Mouse (Mus musculus): ENCODE results near the gene Tns1.
"Not testable (repeated sequence)": the region's sequence is repeated elsewhere in the genome, so short reads cannot be mapped to it uniquely, and the experiment has no call there.

- not testable (repeated sequence) for TF ChIP-seq GABPA (IDR thresholded peaks at IDR 0.05; ENCODE audit: insufficient replicate concordance, low read depth, low read length); BHLHE40 (IDR thresholded peaks at IDR 0.05; ENCODE audit: low read depth, low read length); UBTF (IDR thresholded peaks at IDR 0.05; ENCODE audit: low read depth, low read length); CTCF (conservative IDR thresholded peaks at IDR 0.05 in 1 of 2, IDR thresholded peaks at IDR 0.05 in 1 of 2; ENCODE audit: low read depth in 2 of 2, low read length in 2 of 2); USF1 (IDR thresholded peaks at IDR 0.05; ENCODE audit: low read depth, low read length); ZMIZ1 (IDR thresholded peaks at IDR 0.05; ENCODE audit: low read depth, low read length); ETS1 (conservative IDR thresholded peaks at IDR 0.05; ENCODE audit: low read depth, low read length); POLR2A (IDR thresholded peaks at IDR 0.05; ENCODE audit: low read depth, low read length); CHD2 (IDR thresholded peaks at IDR 0.05; ENCODE audit: low read length); TCF12 (IDR thresholded peaks at IDR 0.05; ENCODE audit: low read depth, low read length); USF2 (conservative IDR thresholded peaks at IDR 0.05; ENCODE audit: low read depth, low read length)
These were observed 35.4 kb upstream of the Tns1 start for GRCm38 (mm10) chr1:74159613-74160012.

Data from CH12.LX (cell line).